ENCODE assay signal across 18 mouse cellular contexts in the genomic region with DNA sequence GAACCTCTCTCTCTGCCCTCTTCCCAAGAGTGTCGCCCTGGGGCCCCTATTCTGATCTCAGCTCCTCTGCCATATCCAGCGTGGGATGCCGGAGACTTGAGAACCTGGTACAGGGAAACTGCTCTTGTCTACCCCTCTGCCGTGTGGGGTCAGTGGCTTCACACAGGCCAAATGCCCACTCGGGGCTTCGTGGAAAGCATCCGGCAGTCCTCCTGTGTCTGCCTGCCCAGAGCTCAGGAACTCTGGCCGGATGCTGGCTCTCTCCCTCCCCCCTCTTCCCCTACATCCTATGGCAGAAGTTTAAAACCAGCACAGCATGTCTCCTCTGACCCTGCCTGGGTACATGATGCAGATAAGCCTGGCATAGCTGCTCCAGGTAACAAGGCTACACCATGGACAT.
"Had no signal": no experiment of that assay in that cellular context is flagged by ENCODE, and none has a peak within 500 bp of the region (broad histone marks: within the 10 kb centered on the region; RNA-seq: fewer than 3 reads in every experiment).

No protein-coding gene starts in this region.

- H3K4me1 ChIP-seq: intestine, embryonic 15.5 days; limb, embryonic 10.5 days; limb, embryonic 12.5 days; liver, embryonic 13.5 days had no signal

- DNase-seq: gastrocnemius, adult 2 months; gastrocnemius, postnatal 10 days; gastrocnemius, postnatal 25 days; heart, adult 2 months; heart, postnatal 10 days; heart, postnatal 4 days; kidney, adult 8-10 months; liver; liver, embryonic 13.5 days had no signal

- H3K36me3 ChIP-seq: hindbrain, embryonic 10.5 days; hindbrain, embryonic 12.5 days; intestine, embryonic 15.5 days; limb, embryonic 10.5 days; limb, embryonic 12.5 days; liver, embryonic 13.5 days had no signal

- H3K27ac ChIP-seq: gastrocnemius, adult 2 months; heart, adult 2 months; hindbrain, embryonic 10.5 days; hindbrain, embryonic 12.5 days; hindbrain, embryonic 14.5 days; intestine, embryonic 15.5 days; kidney, postnatal 0 days; layer of hippocampus, adult 2 months; left cerebral cortex, adult 2 months; limb, embryonic 10.5 days; limb, embryonic 12.5 days; liver, embryonic 13.5 days had no signal

- H3K4me3 ChIP-seq: gastrocnemius, adult 2 months; heart, adult 2 months; hindbrain, embryonic 10.5 days; hindbrain, embryonic 12.5 days; intestine, embryonic 15.5 days; layer of hippocampus, adult 2 months; left cerebral cortex, adult 2 months; limb, embryonic 10.5 days; limb, embryonic 12.5 days; liver, embryonic 13.5 days had no signal
